Mouse (Mus musculus) ES-E14 (cell line): Measurements from ENCODE around the gene Tigar.

Experiments
- CHD2 ChIP-seq: IDR thresholded peaks from 2 replicates; pipeline ENCODE4 v1.6.1; 2014; ENCODE audit warnings: mild to moderate bottlenecking, low read depth, low read length, inconsistent platforms
- HCFC1 ChIP-seq: IDR thresholded peaks from 2 replicates; pipeline ENCODE4 v1.6.1; 2012; ENCODE audit warnings: low read length, inconsistent platforms, borderline replicate concordance; ENCODE audit not compliant: insufficient read depth
- MAFK ChIP-seq: IDR thresholded peaks from 2 replicates; pipeline ENCODE4 v1.6.1; 2014; ENCODE audit warnings: mild to moderate bottlenecking, low read depth, low read length, inconsistent platforms; ENCODE audit not compliant: insufficient read depth
- ZC3H11A ChIP-seq: IDR thresholded peaks from 2 replicates; pipeline ENCODE4 v1.6.1; 2012; ENCODE audit warnings: low read depth, mild to moderate bottlenecking, inconsistent platforms, low read length, borderline replicate concordance
- ZNF384 ChIP-seq: IDR thresholded peaks from 2 replicates; pipeline ENCODE4 v1.6.1; 2012; ENCODE audit warnings: low read depth, low read length, inconsistent platforms

DNA sequence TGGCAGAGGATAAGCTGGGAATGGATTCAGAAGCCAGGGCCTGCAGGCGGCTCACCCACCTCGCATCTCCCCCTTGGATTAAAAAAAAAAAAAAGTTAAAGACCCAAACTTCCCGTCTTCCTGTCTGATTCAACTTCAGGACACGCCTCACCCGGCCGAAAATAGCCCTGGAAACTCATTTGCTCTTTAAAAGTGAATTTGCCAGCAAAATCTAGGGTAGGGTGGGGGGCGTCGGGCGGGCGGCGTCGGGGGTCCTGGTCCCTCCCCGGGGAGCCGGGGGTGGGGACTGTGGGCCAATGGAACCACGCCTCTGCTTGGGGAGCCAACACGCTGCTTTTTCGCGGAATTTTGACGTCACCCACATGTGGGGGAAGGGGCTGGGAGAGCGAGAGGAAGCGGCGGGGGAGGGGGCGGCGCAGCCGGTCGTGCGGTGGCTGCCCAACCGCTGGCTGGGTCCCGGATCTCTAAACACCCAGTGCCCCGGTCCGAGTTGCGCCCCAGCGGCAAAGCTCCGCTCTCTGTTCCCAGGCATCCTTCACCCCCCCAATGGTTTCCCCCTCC, 45.4 kb upstream of the Tigar start:
- no peak for TF ChIP-seq MAFK
- TF ChIP-seq ZC3H11A = no peak
- no peak for TF ChIP-seq CHD2
- TF ChIP-seq ZNF384 = peak; percentile 90
- no peak for TF ChIP-seq HCFC1
